Comparison of ENCODE assay signal across 12 mouse cellular contexts in the genomic region with DNA sequence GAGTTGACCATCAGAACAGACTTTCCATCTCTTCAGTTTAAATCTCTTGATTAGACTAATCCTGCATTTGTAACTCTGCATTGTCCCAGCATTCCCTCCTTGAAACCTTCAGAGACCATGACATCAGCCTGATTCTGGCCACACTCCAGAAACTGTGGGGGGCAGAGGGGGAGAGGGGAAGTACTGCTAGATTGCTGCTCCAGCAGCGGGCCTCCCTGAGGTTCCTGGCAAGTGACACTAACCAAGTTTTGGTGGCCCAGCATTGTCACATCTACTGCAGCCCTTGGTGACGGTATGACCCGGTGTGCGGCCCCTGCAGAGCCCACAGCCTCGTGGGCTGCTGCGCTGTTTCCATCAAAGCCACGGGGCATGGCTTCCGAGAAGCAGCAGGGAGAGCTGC. TPM values are rescaled to one million over a fixed set of nuclear protein-coding genes. Genes with fewer than 3 reads are reported as not detected.
A peak's percentile ranks its signal among the peaks of the same experiment; 100 is the strongest.
DNase-seq lines count a peak whose midpoint lies in the region; ATAC-seq and TF ChIP-seq lines count a peak whose summit lies in the region.
"Had no signal": no experiment of that assay in that cellular context is flagged by ENCODE, and none has a peak within 500 bp of the region (broad histone marks: within the 10 kb centered on the region; RNA-seq: fewer than 3 reads in every experiment).

No protein-coding gene starts in this region.

- ATAC-seq in erythroblast, adult 5-6 weeks (replicated peaks; ENCODE audit: low FRiP score, poor library complexity, severe bottlenecking): no peak
- ATAC-seq: forebrain, postnatal 0 days had no signal

- no peaks in the 10 kb centered on the region for H3K9me3 ChIP-seq in E14TG2a.4 (ENCODE audit: low read length)
- H3K9me3 ChIP-seq: hindbrain, embryonic 10.5 days had no signal

- H3K4me1 ChIP-seq in E14TG2a.4 (replicated peaks; ENCODE audit: low read depth, low read length): peaks cover 11% of the 10 kb centered on the region

- H3K36me3 ChIP-seq in E14TG2a.4 (ENCODE audit: insufficient read depth, low read length): no peaks in the 10 kb centered on the region
- H3K36me3 ChIP-seq: hindbrain, embryonic 10.5 days had no signal

- peak; percentile 19 for DNase-seq in gastrocnemius, postnatal 10 days
- no peak for DNase-seq in gastrocnemius, adult 8-10 months (ENCODE audit: low spot score in 2 of 2)
- DNase-seq in layer of hippocampus, adult 11-12 months (ENCODE audit: low spot score): peak; percentile 36
- DNase-seq in layer of hippocampus, adult 18-20 months (ENCODE audit: low spot score in 2 of 2): no peak
- peak; percentile 13 for DNase-seq in brain, adult 2 months (ENCODE audit: low read depth, low spot score)
- no peak for DNase-seq in urinary bladder, adult 2 months (ENCODE audit: low spot score)
- DNase-seq: forebrain, postnatal 0 days had no signal

- no peaks in the 10 kb centered on the region for H3K27me3 ChIP-seq in E14TG2a.4 (ENCODE audit: insufficient read depth, low read length)

- peak overlapping the region; percentile 45; the same call in 1 of the 2 replicates for H3K4me3 ChIP-seq in E14TG2a.4 (replicated peaks; ENCODE audit: low read length)
- H3K4me3 ChIP-seq: hindbrain, embryonic 10.5 days had no signal

- no peak for TF ChIP-seq CTCF in E14TG2a.4 (conservative IDR thresholded peaks at IDR 0.05; ENCODE audit: low read length)

RNA-seq across cellular contexts. Expression of gene Pik3cb, which starts 39.9 kb away (rescaled TPM):
- 1 to 10 TPM; 3.7 to 4.7 TPM for total RNA-seq in gastrocnemius, postnatal 10 days (2021)
- total RNA-seq in gastrocnemius, adult 8-10 months (2022): 1 to 10 TPM; 5.8 to 7.7 (median 6.6) TPM
- 10 to 100 TPM; 27.6 to 28.0 TPM for total RNA-seq in layer of hippocampus, adult 18-20 months (2021)
- total RNA-seq in erythroblast, adult 5-6 weeks (2015; ENCODE audit: low replicate concordance): 7.5 and 9.2 TPM in 2 replicates
- 4.7 and 4.9 TPM in 2 replicates for total RNA-seq in erythroblast, adult 5-6 weeks (2017; ENCODE audit: low replicate concordance)
- polyA plus RNA-seq in urinary bladder, adult 2 months (2012; rRNA removed): 3.6 and 3.9 TPM in 2 replicates

RNA-seq across cellular contexts. Expression of gene Faiml, which starts 56.8 kb away (rescaled TPM):
- not detected for total RNA-seq in gastrocnemius, postnatal 10 days (2021)
- total RNA-seq in gastrocnemius, adult 8-10 months (2022): not detected
- total RNA-seq in layer of hippocampus, adult 18-20 months (2021): not detected
- total RNA-seq in erythroblast, adult 5-6 weeks (2015; ENCODE audit: low replicate concordance): not detected in 2 replicates
- not detected in 2 replicates for total RNA-seq in erythroblast, adult 5-6 weeks (2017; ENCODE audit: low replicate concordance)
- polyA plus RNA-seq in urinary bladder, adult 2 months (2012; rRNA removed): not detected in 2 replicates
- total RNA-seq: forebrain, postnatal 0 days had no signal
- polyA plus RNA-seq: forebrain, postnatal 0 days; hindbrain, embryonic 10.5 days; kidney, embryonic 14.5 days; liver, embryonic 16.5 days had no signal

Comparison
In these comparisons a context has a peak if more than half of its experiments do, and no peak if none do; other contexts are left out.
1. DNase-seq: peak in gastrocnemius, postnatal 10 days (single experiment), layer of hippocampus, adult 11-12 months (single experiment) and brain, adult 2 months (single experiment); none in gastrocnemius, adult 8-10 months (0 of 2), layer of hippocampus, adult 18-20 months (0 of 2) and urinary bladder, adult 2 months (single experiment).